Mouse (Mus musculus): ENCODE measurements around the gene H2bfm. TPM values are rescaled to one million over a fixed set of nuclear protein-coding genes. Genes with fewer than 3 reads are reported as not detected.
"Not testable (repeated sequence)": the region's sequence is repeated elsewhere in the genome, so short reads cannot be mapped to it uniquely, and the experiment has no call there.

H2bfm gene
- polyA plus RNA-seq, 1 experiment from 2014 or later: not detected

DNA sequence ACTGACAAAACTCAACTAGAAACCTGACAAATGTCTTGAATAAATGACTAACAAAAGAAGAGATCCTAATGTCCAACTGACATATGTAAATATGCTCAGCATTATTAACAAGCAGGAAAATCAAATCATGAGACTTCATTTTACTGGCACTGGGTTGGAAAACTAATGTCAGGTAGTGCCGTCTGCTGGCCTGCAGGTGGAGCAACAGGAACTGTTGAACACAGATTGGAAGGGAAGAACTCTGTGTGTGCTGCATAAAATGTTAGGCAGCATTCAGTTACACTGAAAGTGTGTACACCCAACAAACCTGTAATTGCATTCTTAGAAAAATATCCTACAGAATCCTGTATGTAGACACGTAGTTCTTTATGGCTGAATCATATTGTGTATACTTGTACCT is 32.6 kb downstream of the H2bfm start:
- DNase-seq: peak; percentile 15
- peak; percentile 49 for TF ChIP-seq CTCF (IDR thresholded peaks at IDR 0.05; ENCODE audit: low read depth)
- no peak overlapping the region for H3K9ac ChIP-seq

DNA sequence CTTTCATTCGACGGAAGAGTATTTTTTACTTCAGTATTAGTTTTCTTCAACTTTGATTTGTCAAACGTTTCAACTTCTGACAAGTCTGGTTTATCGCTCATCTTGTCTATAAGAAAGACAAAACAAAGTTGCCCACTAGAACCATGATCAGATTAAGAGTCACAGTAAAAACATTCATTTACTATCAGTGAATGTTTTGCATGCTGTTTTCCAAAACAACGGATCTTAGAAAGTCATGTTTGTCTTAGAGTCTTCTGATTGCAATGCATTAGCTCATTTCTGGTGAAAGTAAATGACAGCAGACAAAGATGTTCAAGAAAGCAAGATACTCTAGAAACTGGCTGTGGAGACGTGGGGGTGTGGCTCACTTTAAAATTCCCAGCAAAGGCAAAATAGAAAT is 48.3 kb downstream of the H2bfm start, which contains the start of gene Tmsb15b2:
Tmsb15b2 (minus strand) TSS at position 101 of the 400 bp plus-strand sequence.
- not testable (repeated sequence) for DNase-seq; ATAC-seq (ENCODE audit: insufficient read depth); H3K27me3 ChIP-seq (ENCODE audit: insufficient read depth, low read length); H3K36me3 ChIP-seq (ENCODE audit: insufficient read depth); H3K9me3 ChIP-seq (ENCODE audit: low read depth, low read length); H3K4me1 ChIP-seq (ENCODE audit: insufficient read depth); H3K27ac ChIP-seq (ENCODE audit: low read depth); H3K9ac ChIP-seq
- 88% methylated on average over 6 of the region's 6 CpGs for WGBS
- Histone ChIP-seq H3K4me3 (ENCODE audit: low read depth, low read length) (peak within 1 kb of the TSS; percentile 37), H3K4me2 (peak within 1 kb of the TSS; percentile 60)

More for the DNA sequence above, 32.6 kb downstream of the H2bfm start:
- H3K27ac ChIP-seq (ENCODE audit: low read depth): no peak overlapping the region
- no peaks in the 10 kb centered on the region for H3K27me3 ChIP-seq (ENCODE audit: insufficient read depth, low read length)
- H3K4me1 ChIP-seq (ENCODE audit: insufficient read depth): no peaks in the 10 kb centered on the region
- no peak for ATAC-seq (ENCODE audit: insufficient read depth)
- WGBS: 20% methylated on average over 2 of the region's 2 CpGs
- no peaks in the 10 kb centered on the region for H3K36me3 ChIP-seq (ENCODE audit: insufficient read depth)
- no peak overlapping the region for H3K4me3 ChIP-seq (ENCODE audit: low read depth, low read length)
- no peaks in the 10 kb centered on the region for H3K9me3 ChIP-seq (ENCODE audit: low read depth, low read length)
- no peak overlapping the region for H3K4me2 ChIP-seq

DNA sequence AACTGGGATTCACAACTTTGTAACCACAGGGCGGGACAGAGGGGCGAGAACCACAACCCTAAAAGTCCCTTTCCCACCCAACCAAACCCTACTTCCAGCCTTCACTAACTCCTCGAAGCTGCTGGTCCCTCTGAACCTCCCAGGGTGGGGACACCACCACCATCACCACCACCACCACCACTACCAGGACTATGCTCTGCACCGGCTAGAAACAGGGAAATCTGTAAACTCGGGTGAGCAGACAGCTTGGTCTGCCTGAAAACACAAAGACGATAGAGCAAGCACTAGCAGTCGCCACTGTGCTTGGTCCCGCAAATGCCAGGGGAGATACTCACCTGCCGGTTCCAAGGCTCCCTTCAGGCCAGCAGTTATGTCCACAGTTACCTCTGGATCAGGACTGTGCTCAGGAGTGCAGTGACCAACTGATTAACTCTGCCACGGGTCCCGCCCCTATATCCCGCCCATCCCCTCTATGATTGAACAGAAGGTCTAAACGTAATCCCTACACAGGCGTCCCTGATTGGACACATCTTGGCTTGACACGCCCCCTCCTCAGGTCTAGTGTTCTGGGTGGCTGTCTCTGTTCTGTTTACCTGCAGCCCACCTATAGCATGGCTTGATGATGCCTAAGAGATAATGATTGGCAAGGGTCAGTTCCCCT is 49.4 kb downstream of the H2bfm start, which contains the start of the genes Tmsb15l and Tmsb15b1:
Tmsb15l (minus strand) TSS at position 446 of the 661 bp plus-strand sequence.
Tmsb15b1 (minus strand) TSS at position 451 of the 661 bp plus-strand sequence.
- peak; percentile 77 for DNase-seq
- WGBS: 21% methylated on average over 15 of the region's 15 CpGs
- Histone ChIP-seq H3K4me1 (ENCODE audit: insufficient read depth) (no peaks in the 10 kb centered on the region), H3K9me3 (ENCODE audit: low read depth, low read length) (no peaks in the 10 kb centered on the region), H3K4me3 (ENCODE audit: low read depth, low read length) (peak within 1 kb of the TSS; percentile 37), H3K27ac (ENCODE audit: low read depth) (no peak within 1 kb of the TSS), H3K9ac (peak within 1 kb of the TSS; percentile 29; the same call in 1 of the 2 replicates), H3K4me2 (peak within 1 kb of the TSS; percentile 60), H3K27me3 (ENCODE audit: insufficient read depth, low read length) (no peaks in the 10 kb centered on the region), H3K36me3 (ENCODE audit: insufficient read depth) (no peaks in the 10 kb centered on the region)
- peak; percentile 100 for ATAC-seq (ENCODE audit: insufficient read depth)
- no peak for TF ChIP-seq CTCF (IDR thresholded peaks at IDR 0.05; ENCODE audit: low read depth)

Other genes starting within 250 kb of the H2bfm start
- gene Tceal1, start 219.3 kb upstream of the H2bfm start, polyA plus RNA-seq (2014; fragmentation: Nextera tagmentation; extraction: Ambion mirVana): 10.3 and 10.4 TPM in 2 replicates
- 572 and 614 TPM in 2 replicates for gene Morf4l2, start 183.6 kb upstream of the H2bfm start, polyA plus RNA-seq (2014; fragmentation: Nextera tagmentation; extraction: Ambion mirVana)
- gene Glra4, start 147.2 kb upstream of the H2bfm start, polyA plus RNA-seq (2014; fragmentation: Nextera tagmentation; extraction: Ambion mirVana): 0.13 TPM in 1 of 2 replicates, not detected in the other
- 2.0 and 2.3 TPM in 2 replicates for gene Plp1, start 104.7 kb upstream of the H2bfm start, polyA plus RNA-seq (2014; fragmentation: Nextera tagmentation; extraction: Ambion mirVana)
- 0.04 and 0.16 TPM in 2 replicates for gene Rab9b, start 58.6 kb upstream of the H2bfm start, polyA plus RNA-seq (2014; fragmentation: Nextera tagmentation; extraction: Ambion mirVana)
- gene Tmsb15b2, start 48.2 kb downstream of the H2bfm start, polyA plus RNA-seq (2014; fragmentation: Nextera tagmentation; extraction: Ambion mirVana): 27.6 and 44.5 TPM in 2 replicates
- gene Tmsb15l, start 49.5 kb downstream of the H2bfm start, polyA plus RNA-seq (2014; fragmentation: Nextera tagmentation; extraction: Ambion mirVana): 1.6 and 3.4 TPM in 2 replicates
- 22.3 and 24.4 TPM in 2 replicates for gene Tmsb15b1, start 49.5 kb downstream of the H2bfm start, polyA plus RNA-seq (2014; fragmentation: Nextera tagmentation; extraction: Ambion mirVana)
- 13.4 and 15.6 TPM in 2 replicates for gene Zcchc18, start 65.8 kb downstream of the H2bfm start, polyA plus RNA-seq (2014; fragmentation: Nextera tagmentation; extraction: Ambion mirVana)
- 11.1 and 11.4 TPM in 2 replicates for gene Slc25a53, start 111.0 kb downstream of the H2bfm start, polyA plus RNA-seq (2014; fragmentation: Nextera tagmentation; extraction: Ambion mirVana)
- gene Fam199x, start 122.3 kb downstream of the H2bfm start, polyA plus RNA-seq (2014; fragmentation: Nextera tagmentation; extraction: Ambion mirVana): 14.3 and 14.9 TPM in 2 replicates
- gene Esx1, start 194.8 kb downstream of the H2bfm start, polyA plus RNA-seq (2014; fragmentation: Nextera tagmentation; extraction: Ambion mirVana): not detected in 2 replicates

Measured in lung, embryonic 14.5 days (tissue).